Mouse (Mus musculus) gastrocnemius, adult 18-20 months (tissue): ENCODE measurements around the gene Cptp. TPM values are rescaled to one million over a fixed set of nuclear protein-coding genes. Genes with fewer than 3 reads are reported as not detected.

ENCODE experiments used
- microRNA-seq: library from miRNA; unstranded; fragments of <30 nt; microRNA quantifications from one replicate; pipeline ENCODE4 v1.2.0, GENCODE M21; 2021
- total RNA-seq, 2 experiments: library from RNA; stranded (reverse); gene quantifications; 2 replicates each; pipeline ENCODE4 v1.2.3; 2021

Cptp gene
- total RNA-seq, 2 experiments from 2014 or later: 13.0 to 16.2 TPM

Small RNA genes within 50 kb of the gene (microRNA-seq; reads per million reads assigned to microRNA genes)
- gene Gm22991: not detected

Other genes starting within 250 kb of the Cptp start
- 10 to 100 TPM; 29.4 to 30.4 TPM for gene Cdk11b, start 244.6 kb downstream of the Cptp start, total RNA-seq
- gene Gm10563, start 224.0 kb downstream of the Cptp start, total RNA-seq: not detected
- gene Mmp23, start 216.1 kb downstream of the Cptp start, total RNA-seq: 1 to 10 TPM in 1 of 2 experiments, under 1 TPM in 1; 0.53 to 1.8 TPM
- gene Mib2, start 200.2 kb downstream of the Cptp start, total RNA-seq: 10 to 100 TPM; 16.1 to 16.8 TPM
- gene Fndc10, start 175.1 kb downstream of the Cptp start, total RNA-seq: 1 to 10 TPM in 1 of 2 experiments, under 1 TPM in 1; 0.89 to 1.4 TPM
- 10 to 100 TPM; 40.7 to 45.6 TPM for gene Ssu72, start 164.6 kb downstream of the Cptp start, total RNA-seq
- gene Tmem240, start 134.6 kb downstream of the Cptp start, total RNA-seq: under 1 TPM; 0.07 to 0.25 TPM
- gene Atad3a, start 108.3 kb downstream of the Cptp start, total RNA-seq: 10 to 100 TPM; 25.0 to 28.1 TPM
- 1 to 10 TPM; 5.3 to 9.7 TPM for gene Vwa1, start 94.7 kb downstream of the Cptp start, total RNA-seq
- gene Tmem88b, start 83.6 kb downstream of the Cptp start, total RNA-seq: under 1 TPM; 0.39 to 0.47 TPM
- not detected for gene Ankrd65, start 79.0 kb downstream of the Cptp start, total RNA-seq
- gene Mrpl20, start 66.6 kb downstream of the Cptp start, total RNA-seq: 10 to 100 TPM; 50.3 to 54.0 TPM
- 10 to 100 TPM; 15.4 to 18.3 TPM for gene Ccnl2, start 57.0 kb downstream of the Cptp start, total RNA-seq
- 10 to 100 TPM; 79.5 to 82.6 TPM for gene Aurkaip1, start 38.2 kb downstream of the Cptp start, total RNA-seq
- gene Mxra8, start 29.8 kb downstream of the Cptp start, total RNA-seq: 10 to 100 TPM; 25.0 to 29.7 TPM
- 100 to 1,000 TPM; 104 to 106 TPM for gene Dvl1, start 22.0 kb downstream of the Cptp start, total RNA-seq
- under 1 TPM; 0.09 to 0.12 TPM for gene Tas1r3, start 6.1 kb downstream of the Cptp start, total RNA-seq
- 10 to 100 TPM; 13.9 to 14.0 TPM for gene Ints11, start 106 bp upstream of the Cptp start, total RNA-seq
- 10 to 100 TPM; 11.2 to 13.2 TPM for gene Pusl1, start 22.3 kb upstream of the Cptp start, total RNA-seq
- gene Acap3, start 22.4 kb upstream of the Cptp start, total RNA-seq: 1 to 10 TPM; 6.6 to 7.3 TPM
- gene Ube2j2, start 74.4 kb upstream of the Cptp start, total RNA-seq: 10 to 100 TPM; 62.3 to 66.4 TPM
- 10 to 100 TPM; 16.9 to 19.7 TPM for gene C1qtnf12, start 92.9 kb upstream of the Cptp start, total RNA-seq
- 1 to 10 TPM; 1.3 TPM for gene B3galt6, start 123.2 kb upstream of the Cptp start, total RNA-seq
- 10 to 100 TPM; 77.2 to 85.0 TPM for gene Sdf4, start 123.4 kb upstream of the Cptp start, total RNA-seq
- 1 to 10 TPM; 1.2 to 1.3 TPM for gene Tnfrsf4, start 144.4 kb upstream of the Cptp start, total RNA-seq
- gene Tnfrsf18, start 156.7 kb upstream of the Cptp start, total RNA-seq: not detected
- gene Ttll10, start 190.0 kb upstream of the Cptp start, total RNA-seq: not detected
- 1 to 10 TPM; 2.1 to 3.1 TPM for gene 9430015G10Rik, start 240.5 kb upstream of the Cptp start, total RNA-seq